In genomic region chr8:9240996-9241395, GRCm38 (mm10) we compare ENCODE assay signal across 21 mouse cellular contexts.
DNase-seq lines count a peak whose midpoint lies in the region; ATAC-seq and TF ChIP-seq lines count a peak whose summit lies in the region.
"Had no signal": no experiment of that assay in that cellular context is flagged by ENCODE, and none has a peak within 500 bp of the region (broad histone marks: within the 10 kb centered on the region; RNA-seq: fewer than 3 reads in every experiment).

No protein-coding gene starts in this region.

- no peaks in the 10 kb centered on the region for H3K9me3 ChIP-seq in forebrain, embryonic 12.5 days
- H3K9me3 ChIP-seq in forebrain, embryonic 10.5 days: no peaks in the 10 kb centered on the region
- H3K9me3 ChIP-seq in kidney, postnatal 0 days (replicated peaks; ENCODE audit: low read length): no peaks in the 10 kb centered on the region
- H3K9me3 ChIP-seq in forebrain, postnatal 0 days (ENCODE audit: low read length): no peaks in the 10 kb centered on the region
- H3K9me3 ChIP-seq: limb, embryonic 13.5 days; liver, embryonic 13.5 days had no signal

- H3K9ac ChIP-seq in forebrain, embryonic 12.5 days: no peak overlapping the region
- H3K9ac ChIP-seq in kidney, postnatal 0 days (ENCODE audit: low read depth, low read length): no peak overlapping the region
- H3K9ac ChIP-seq in forebrain, postnatal 0 days: no peak overlapping the region
- H3K9ac ChIP-seq: limb, embryonic 13.5 days; liver, embryonic 13.5 days; lung, embryonic 14.5 days had no signal

- H3K4me3 ChIP-seq in forebrain, embryonic 12.5 days (replicated peaks): no peak overlapping the region
- H3K4me3 ChIP-seq in forebrain, embryonic 10.5 days: no peak overlapping the region
- no peak overlapping the region for H3K4me3 ChIP-seq in kidney, postnatal 0 days (replicated peaks; ENCODE audit: low read depth, low read length)
- no peak overlapping the region for H3K4me3 ChIP-seq in forebrain, postnatal 0 days (ENCODE audit: low read depth, low read length)
- H3K4me3 ChIP-seq: gastrocnemius, adult 2 months; limb, embryonic 13.5 days; liver, embryonic 13.5 days had no signal

- H3K27me3 ChIP-seq in forebrain, embryonic 12.5 days: no peaks in the 10 kb centered on the region
- no peaks in the 10 kb centered on the region for H3K27me3 ChIP-seq in forebrain, embryonic 10.5 days (ENCODE audit: poor library complexity, severe bottlenecking)
- H3K27me3 ChIP-seq in kidney, postnatal 0 days (ENCODE audit: insufficient read depth, low read length): no peaks in the 10 kb centered on the region
- H3K27me3 ChIP-seq in forebrain, postnatal 0 days (ENCODE audit: insufficient read depth, low read length): no peaks in the 10 kb centered on the region
- H3K27me3 ChIP-seq: liver, embryonic 13.5 days had no signal

- H3K4me1 ChIP-seq in forebrain, embryonic 12.5 days: peaks cover 28% of the 10 kb centered on the region
- H3K4me1 ChIP-seq in forebrain, embryonic 10.5 days: peaks cover 18% of the 10 kb centered on the region
- no peaks in the 10 kb centered on the region for H3K4me1 ChIP-seq in kidney, postnatal 0 days (replicated peaks; ENCODE audit: insufficient read depth, low read length)
- H3K4me1 ChIP-seq in forebrain, postnatal 0 days (ENCODE audit: insufficient read depth): 0 out of 2 replicates have a peak, but pooled peaks cover 8% of the 10 kb centered on the region
- H3K4me1 ChIP-seq: liver, embryonic 13.5 days had no signal

- DNase-seq in forebrain, embryonic 10.5 days (ENCODE audit: extremely low spot score, low spot score): no peak
- peak; percentile 43 for DNase-seq in kidney, postnatal 0 days (ENCODE audit: low spot score)
- DNase-seq in kidney, postnatal 4 days: no peak
- DNase-seq in brain, embryonic 14.5 days (ENCODE audit: low read depth): peak; percentile 85
- no peak for DNase-seq in forebrain, postnatal 0 days
- DNase-seq in right cerebral cortex, postnatal 4 days: no peak
- DNase-seq: adrenal gland, adult 8-10 months; cerebellum, adult 9-11 months; gastrocnemius, adult 2 months; heart, postnatal 14 days; kidney, adult 18-20 months; liver, embryonic 13.5 days; lung, embryonic 14.5 days; lung, postnatal 4 days; right cerebral cortex, adult 18-20 months; thymus, postnatal 14 days had no signal

- peak; percentile 39; the same call in 1 of the 2 replicates for ATAC-seq in forebrain, embryonic 12.5 days (ENCODE audit: low FRiP score)
- no peak for ATAC-seq in kidney, postnatal 0 days (replicated peaks; ENCODE audit: low FRiP score, low read depth)
- peak; percentile 40 for ATAC-seq in forebrain, postnatal 0 days
- ATAC-seq: CD4-positive, CD25-positive, alpha-beta regulatory T cell, adult 4 months; Patski had no signal

- no peaks in the 10 kb centered on the region for H3K36me3 ChIP-seq in forebrain, embryonic 12.5 days (replicated peaks)
- H3K36me3 ChIP-seq in forebrain, embryonic 10.5 days (replicated peaks): no peaks in the 10 kb centered on the region
- no peaks in the 10 kb centered on the region for H3K36me3 ChIP-seq in kidney, postnatal 0 days (ENCODE audit: insufficient read depth, low read length)
- no peaks in the 10 kb centered on the region for H3K36me3 ChIP-seq in forebrain, postnatal 0 days (ENCODE audit: insufficient read depth)
- H3K36me3 ChIP-seq: limb, embryonic 13.5 days; liver, embryonic 13.5 days had no signal

- TF ChIP-seq POLR2A in brain, embryonic 14.5 days (IDR thresholded peaks at IDR 0.05; ENCODE audit: borderline replicate concordance, extremely low read depth, insufficient read depth, insufficient read length, poor library complexity, severe bottlenecking): no peak

- H3K27ac ChIP-seq in forebrain, embryonic 12.5 days: 0 out of 2 replicates have a peak overlapping the region, but pooled peaks have one; percentile 53
- H3K27ac ChIP-seq in forebrain, embryonic 10.5 days: no peak overlapping the region
- H3K27ac ChIP-seq in kidney, postnatal 0 days: no peak overlapping the region
- no peak overlapping the region for H3K27ac ChIP-seq in forebrain, postnatal 0 days (ENCODE audit: low read depth, low read length)
- H3K27ac ChIP-seq: gastrocnemius, adult 2 months; limb, embryonic 13.5 days; liver, embryonic 13.5 days had no signal

- WGBS in forebrain, embryonic 12.5 days: 23% methylated on average over 5 of the region's 5 CpGs
- WGBS in forebrain, embryonic 10.5 days: 54% methylated on average over 5 of the region's 5 CpGs
- 11% methylated on average over 5 of the region's 5 CpGs for WGBS in kidney, postnatal 0 days
- 16% methylated on average over 5 of the region's 5 CpGs for WGBS in forebrain, postnatal 0 days

- H3K4me2 ChIP-seq in forebrain, embryonic 12.5 days: no peak overlapping the region
- no peak overlapping the region for H3K4me2 ChIP-seq in kidney, postnatal 0 days (ENCODE audit: low read length)
- H3K4me2 ChIP-seq in forebrain, postnatal 0 days (ENCODE audit: low read depth): no peak overlapping the region
- H3K4me2 ChIP-seq: heart, embryonic 11.5 days; limb, embryonic 13.5 days; liver, embryonic 13.5 days; lung, embryonic 14.5 days had no signal

- TF ChIP-seq CTCF in kidney, postnatal 0 days (IDR thresholded peaks at IDR 0.05; ENCODE audit: low read depth): no peak
- no peak for TF ChIP-seq CTCF in brain, embryonic 14.5 days (IDR thresholded peaks at IDR 0.05; ENCODE audit: borderline replicate concordance, extremely low read depth, insufficient read depth, insufficient read length)
- no peak for TF ChIP-seq CTCF in forebrain, postnatal 0 days (IDR thresholded peaks at IDR 0.05; ENCODE audit: low read depth)

Comparison
In these comparisons a context has a peak if more than half of its experiments do, and no peak if none do; other contexts are left out.
1. DNase-seq: peak in kidney, postnatal 0 days (single experiment) and brain, embryonic 14.5 days (single experiment); none in forebrain, embryonic 10.5 days (single experiment), kidney, postnatal 4 days (0 of 2), forebrain, postnatal 0 days (single experiment) and right cerebral cortex, postnatal 4 days (single experiment).